Mouse (Mus musculus): ENCODE results near the gene Rassf7. TPM values are rescaled to one million over a fixed set of nuclear protein-coding genes. Genes with fewer than 3 reads are reported as not detected.

Gene Rassf7
- total and polyA plus RNA-seq, 3 experiments, result 4.1 to 11.6 (median 8.1) TPM

GRCm38 (mm10) chr7:141172116-141173006, 43.3 kb upstream of the Rassf7 start, which contains the start of gene Rnh1:
Gene Rnh1, minus strand, starts transcription at chr7:141172857.
- H3K4me1 ChIP-seq (ENCODE audit: control insufficient read depth in 1 of 2, insufficient read depth in 2 of 2), result peaks cover 15 to 42% of the 10 kb centered on the region in 2 experiments
- in situ Hi-C loops (cut with MboI; ENCODE audit: low pct_ligation_motif_present, low pct_unique_long_range_greater_than_20kb, low sequenced_read_pairs) (loop anchor here (10.0 kb wide), 1 partner anchor 328 kb away; the partner anchor contains the start of genes Odf3 and Scgb1c1), dilution Hi-C loops (cut with MboI; ENCODE audit: extremely low pct_ligation_motif_present, extremely low pct_unique_long_range_greater_than_20kb, low sequenced_read_pairs) (no loop called here)

GRCm38 (mm10) chr7:141173323-141173850, 42.3 kb upstream of the Rassf7 start:
- Histone ChIP-seq H3K4me3 (replicated peaks in 1 of 3; ENCODE audit: low read depth in 2 of 3, low read length in 2 of 3, poor library complexity in 1 of 3) (peak overlapping the region; percentile 60 to 93 (median 72)), H3K27me3 (replicated peaks) (no peaks in the 10 kb centered on the region), H3K9me3 (replicated peaks; ENCODE audit: low read length) (no peaks in the 10 kb centered on the region), H3K4me1 (ENCODE audit: control insufficient read depth in 1 of 2, insufficient read depth in 2 of 2) (peaks cover 11 to 36% of the 10 kb centered on the region in 2 experiments), H3K79me2 (replicated peaks; ENCODE audit: control insufficient read depth, extremely low read depth, insufficient read depth, poor library complexity, severe bottlenecking) (peaks cover 4% of the 10 kb centered on the region), H3K9ac (ENCODE audit: insufficient read depth, low read depth) (peak overlapping the region; percentile 95), H3K4me2 (ENCODE audit: insufficient read depth, low read depth, poor library complexity, severe bottlenecking) (peak overlapping the region; percentile 76), H3K36me3 (replicated peaks in 1 of 2; ENCODE audit: control insufficient read depth in 1 of 2, insufficient read depth in 1 of 2, low read length in 1 of 2) (no peaks in the 10 kb centered on the region), H3K27ac (ENCODE audit: insufficient read depth, low read depth) (no peak overlapping the region)
- DNase-seq (ENCODE audit: extremely low read depth), result no peak
- in situ Hi-C loops (cut with MboI; ENCODE audit: low pct_ligation_motif_present, low pct_unique_long_range_greater_than_20kb, low sequenced_read_pairs), result loop anchor here (10.0 kb wide), 1 partner anchor 329 kb away; the partner anchor contains the start of genes Odf3 and Scgb1c1
- dilution Hi-C loops (cut with MboI; ENCODE audit: extremely low pct_ligation_motif_present, extremely low pct_unique_long_range_greater_than_20kb, low sequenced_read_pairs), result no loop called here
- TF ChIP-seq MAZ (IDR thresholded peaks at IDR 0.05; ENCODE audit: low read depth, low read length) (no peak), NRF1 (IDR thresholded peaks at IDR 0.05; ENCODE audit: low read depth, low read length) (no peak), ZC3H11A (IDR thresholded peaks at IDR 0.05; ENCODE audit: low read depth, low read length) (no peak), UBTF (IDR thresholded peaks at IDR 0.05; ENCODE audit: low read depth, low read length) (no peak), EP300 (IDR thresholded peaks at IDR 0.05; ENCODE audit: low read length) (no peak), E2F4 (IDR thresholded peaks at IDR 0.05; ENCODE audit: insufficient replicate concordance, low read depth, low read length) (no peak), KAT2A (IDR thresholded peaks at IDR 0.05; ENCODE audit: insufficient replicate concordance, low read length) (no peak), MEF2A (IDR thresholded peaks at IDR 0.05; ENCODE audit: borderline replicate concordance, low read depth, low read length) (no peak), JUND (conservative IDR thresholded peaks at IDR 0.05; ENCODE audit: low read depth, low read length) (no peak), BHLHE40 (IDR thresholded peaks at IDR 0.05; ENCODE audit: low read depth, low read length) (no peak), SIN3A (IDR thresholded peaks at IDR 0.05; ENCODE audit: low read length) (no peak), USF1 (IDR thresholded peaks at IDR 0.05; ENCODE audit: low read depth, low read length) (no peak), TCF12 (IDR thresholded peaks at IDR 0.05; ENCODE audit: low read depth, low read length) (no peak)

More at GRCm38 (mm10) chr7:141172116-141173006, 43.3 kb upstream of the Rassf7 start, which contains the start of gene Rnh1:
- TF ChIP-seq USF2 (conservative IDR thresholded peaks at IDR 0.05; ENCODE audit: low read depth, low read length) (peak; percentile 61), SMC3 (IDR thresholded peaks at IDR 0.05; ENCODE audit: low read depth, low read length) (peak; percentile 13; the same call in 1 of the 2 replicates), MYC (IDR thresholded peaks at IDR 0.05; ENCODE audit: low read depth, low read length) (peak; percentile 86), BHLHE40 (IDR thresholded peaks at IDR 0.05; ENCODE audit: low read depth, low read length) (peak; percentile 82), ZC3H11A (IDR thresholded peaks at IDR 0.05; ENCODE audit: low read depth, low read length) (no peak), ZKSCAN1 (IDR thresholded peaks at IDR 0.05; ENCODE audit: borderline replicate concordance, low read depth, low read length) (no peak), MAX (IDR thresholded peaks at IDR 0.05; ENCODE audit: low read length) (peak; percentile 96), JUN (IDR thresholded peaks at IDR 0.05; ENCODE audit: insufficient read depth, low read depth, low read length) (no peak), CHD1 (IDR thresholded peaks at IDR 0.05; ENCODE audit: low read depth, low read length) (peak; percentile 80; the same call in 1 of the 2 replicates), TCF12 (IDR thresholded peaks at IDR 0.05; ENCODE audit: low read depth, low read length) (peak; percentile 85), CTCF (conservative IDR thresholded peaks at IDR 0.05 in 1 of 2, IDR thresholded peaks at IDR 0.05 in 1 of 2; ENCODE audit: low read depth in 2 of 2, low read length in 2 of 2) (no peak), MXI1 (IDR thresholded peaks at IDR 0.05; ENCODE audit: low read depth, low read length) (peak; percentile 96), E2F4 (IDR thresholded peaks at IDR 0.05; ENCODE audit: insufficient replicate concordance, low read depth, low read length) (no peak), MEF2A (IDR thresholded peaks at IDR 0.05; ENCODE audit: borderline replicate concordance, low read depth, low read length) (peak; percentile 78; the same call in 1 of the 2 replicates), POLR2AphosphoS2 (IDR thresholded peaks at IDR 0.05; ENCODE audit: low read depth, low read length) (peak; percentile 92; the same call in 1 of the 2 replicates), IRF4 (IDR thresholded peaks at IDR 0.05; ENCODE audit: low read depth, low read length) (peak; percentile 72), RCOR1 (conservative IDR thresholded peaks at IDR 0.05; ENCODE audit: low read depth, low read length) (no peak), ZMIZ1 (IDR thresholded peaks at IDR 0.05; ENCODE audit: low read depth, low read length) (peak; percentile 90), TBP (conservative IDR thresholded peaks at IDR 0.05; ENCODE audit: low read depth, low read length) (peak; percentile 64; the same call in 1 of the 2 replicates), RAD21 (IDR thresholded peaks at IDR 0.05; ENCODE audit: low read depth, low read length) (no peak; the same call in 1 of the 2 replicates), POLR2A (IDR thresholded peaks at IDR 0.05; ENCODE audit: low read depth, low read length) (peak; percentile 92), MAZ (IDR thresholded peaks at IDR 0.05; ENCODE audit: low read depth, low read length) (peak; percentile 92), PAX5 (IDR thresholded peaks at IDR 0.05; ENCODE audit: low read length) (no peak), ZNF384 (IDR thresholded peaks at IDR 0.05; ENCODE audit: low read depth, low read length) (no peak), HCFC1 (IDR thresholded peaks at IDR 0.05; ENCODE audit: low read depth, low read length) (peak; percentile 79), EP300 (IDR thresholded peaks at IDR 0.05; ENCODE audit: low read length) (no peak), MAFK (IDR thresholded peaks at IDR 0.05; ENCODE audit: insufficient replicate concordance, low read length) (no peak), CHD2 (IDR thresholded peaks at IDR 0.05; ENCODE audit: low read length) (peak; percentile 94), JUND (conservative IDR thresholded peaks at IDR 0.05; ENCODE audit: low read depth, low read length) (0 out of 2 replicates have a peak, but pooled peaks have one; percentile 8), ELF1 (IDR thresholded peaks at IDR 0.05; ENCODE audit: low read depth, low read length) (peak; percentile 96), USF1 (IDR thresholded peaks at IDR 0.05; ENCODE audit: low read depth, low read length) (peak; percentile 86), GABPA (IDR thresholded peaks at IDR 0.05; ENCODE audit: insufficient replicate concordance, low read depth, low read length) (no peak), KAT2A (IDR thresholded peaks at IDR 0.05; ENCODE audit: insufficient replicate concordance, low read length) (peak; percentile 70; the same call in 1 of the 2 replicates), NRF1 (IDR thresholded peaks at IDR 0.05; ENCODE audit: low read depth, low read length) (peak; percentile 87), UBTF (IDR thresholded peaks at IDR 0.05; ENCODE audit: low read depth, low read length) (no peak), SIN3A (IDR thresholded peaks at IDR 0.05; ENCODE audit: low read length) (peak; percentile 87), ETS1 (conservative IDR thresholded peaks at IDR 0.05; ENCODE audit: low read depth, low read length) (peak; percentile 62), NELFE (IDR thresholded peaks at IDR 0.05; ENCODE audit: low read depth, low read length) (peak; percentile 89)
- peak within 1 kb of the TSS; percentile 60 to 93 (median 72) for H3K4me3 ChIP-seq (replicated peaks in 1 of 3; ENCODE audit: low read depth in 2 of 3, low read length in 2 of 3, poor library complexity in 1 of 3)
- no peaks in the 10 kb centered on the region for H3K27me3 ChIP-seq (replicated peaks)
- DNase-seq (ENCODE audit: extremely low read depth), result peak; percentile 94
- H3K9ac ChIP-seq (ENCODE audit: insufficient read depth, low read depth), result peak within 1 kb of the TSS; percentile 95
- peaks cover 13% of the 10 kb centered on the region for H3K79me2 ChIP-seq (replicated peaks; ENCODE audit: control insufficient read depth, extremely low read depth, insufficient read depth, poor library complexity, severe bottlenecking)
- peak within 1 kb of the TSS; percentile 96 for H3K27ac ChIP-seq (ENCODE audit: insufficient read depth, low read depth)
- peak within 1 kb of the TSS; percentile 81 for H3K4me2 ChIP-seq (ENCODE audit: insufficient read depth, low read depth, poor library complexity, severe bottlenecking)
- no peaks in the 10 kb centered on the region for H3K36me3 ChIP-seq (replicated peaks in 1 of 2; ENCODE audit: control insufficient read depth in 1 of 2, insufficient read depth in 1 of 2, low read length in 1 of 2)
- H3K9me3 ChIP-seq (replicated peaks; ENCODE audit: low read length), result no peaks in the 10 kb centered on the region

Measured in CH12.LX (cell line).